Mouse (Mus musculus): ENCODE measurements at regions not wholly inside any gene's neighbourhood (a gene's known extent, or its start where the extent isn't known, plus 50 kb on each side); places are given as distances from the start of the nearest gene placed in this dataset.

DNA sequence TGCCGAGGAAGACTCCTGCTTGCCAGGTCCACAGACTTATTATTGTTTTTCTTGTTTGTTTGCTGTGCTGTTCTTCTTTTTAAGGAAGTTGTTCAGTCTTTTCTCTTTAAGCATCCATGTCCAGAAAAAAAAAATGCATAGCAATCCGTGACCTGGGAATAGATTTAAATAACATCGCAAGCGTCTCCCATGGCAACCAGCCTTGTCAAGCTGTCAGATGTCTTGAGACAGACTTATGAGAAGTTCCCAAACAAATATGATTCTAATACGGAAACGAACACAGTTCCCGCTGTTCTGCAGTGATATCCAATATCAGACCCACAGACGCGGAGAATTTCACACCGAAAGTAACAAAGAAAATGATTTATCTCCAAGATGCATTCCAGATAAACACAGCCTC is 547.4 kb downstream of the Etnk1 start:
- Histone ChIP-seq H3K4me1 (ENCODE audit: control insufficient read depth, insufficient read depth, low read length) (no peaks in the 10 kb centered on the region), H3K4me3 (ENCODE audit: insufficient read depth, low read length) (no peak overlapping the region), H3K27ac (ENCODE audit: insufficient read depth, low read depth, low read length) (no peak overlapping the region)
- no peak for TF ChIP-seq CTCF (IDR thresholded peaks at IDR 0.05; ENCODE audit: low read depth, low read length)

DNA sequence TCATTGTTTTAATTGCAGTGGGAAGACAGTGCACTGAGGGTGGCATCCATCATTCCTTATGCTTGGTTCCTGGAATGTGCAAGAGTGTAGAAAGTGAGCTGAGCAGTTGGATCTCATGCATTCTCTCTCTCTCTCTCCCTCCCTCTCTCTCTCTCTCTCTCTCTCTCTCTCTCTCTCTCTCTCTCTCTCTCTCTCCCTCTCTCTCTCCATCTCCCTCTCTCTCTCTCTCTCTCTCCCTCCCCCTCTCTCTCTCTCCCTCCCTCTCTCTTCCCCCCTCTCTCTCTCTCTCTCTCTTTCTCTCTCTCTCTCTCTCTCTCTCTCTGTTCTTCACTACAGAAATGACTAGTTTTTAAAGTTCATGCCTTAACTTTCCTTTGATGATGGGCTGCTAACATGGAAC is 583.1 kb downstream of the Etnk1 start:
- no peak overlapping the region for H3K4me3 ChIP-seq (ENCODE audit: insufficient read depth, low read length)
- TF ChIP-seq CTCF (IDR thresholded peaks at IDR 0.05; ENCODE audit: low read depth, low read length) (no peak), POLR2A (IDR thresholded peaks at IDR 0.05; ENCODE audit: borderline replicate concordance, low read depth, low read length) (no peak)
- H3K27ac ChIP-seq (ENCODE audit: insufficient read depth, low read depth, low read length) = no peak overlapping the region

DNA sequence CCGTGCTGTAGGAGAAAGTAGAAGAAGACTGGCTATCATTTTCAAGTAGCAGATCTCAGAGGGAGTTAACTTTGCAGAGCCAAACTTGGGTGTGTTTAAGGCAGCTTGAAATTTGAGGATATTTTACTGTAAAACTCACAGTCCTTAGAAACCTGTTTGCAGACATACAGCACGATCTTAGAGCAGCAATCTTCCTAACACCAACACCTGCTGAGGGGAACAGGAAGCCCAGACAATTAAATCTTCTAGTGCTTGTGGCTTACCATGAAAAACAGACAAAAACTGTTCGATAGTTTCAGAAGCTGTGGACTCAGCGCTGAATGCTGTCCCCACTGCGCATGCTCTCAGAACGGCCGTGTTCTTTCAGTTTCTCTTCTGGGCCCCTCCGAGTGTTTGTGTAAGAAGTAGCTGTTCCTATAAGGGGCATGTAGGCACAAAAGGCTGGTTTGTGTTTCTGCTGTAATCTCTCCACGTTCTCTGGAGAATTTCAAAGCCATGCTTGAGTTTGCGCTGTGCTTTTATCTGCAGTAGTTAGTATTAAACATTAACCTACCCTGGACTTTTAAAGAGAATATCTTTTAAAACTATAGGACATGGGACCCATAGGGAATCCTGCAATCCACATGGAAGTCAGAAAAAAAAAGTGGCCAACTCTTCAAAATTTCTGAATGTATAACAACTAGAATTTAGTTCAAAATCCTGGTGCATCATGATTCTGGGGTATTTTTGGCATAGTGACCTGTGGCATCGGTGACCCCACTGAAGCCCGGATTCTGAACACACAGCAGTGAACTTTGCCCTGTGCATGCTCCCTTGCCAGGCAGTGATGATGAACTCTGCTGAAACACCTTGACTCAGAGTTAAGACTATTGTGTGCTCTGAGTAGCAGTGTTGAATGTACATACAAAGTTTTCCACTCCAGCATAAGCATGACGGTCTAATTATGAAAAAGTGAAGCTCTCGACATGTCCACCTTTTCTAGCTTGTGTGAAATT is 584.4 kb downstream of the Etnk1 start:
- no peak for TF ChIP-seq CTCF (IDR thresholded peaks at IDR 0.05; ENCODE audit: low read depth, low read length)
- TF ChIP-seq POLR2A (IDR thresholded peaks at IDR 0.05; ENCODE audit: borderline replicate concordance, low read depth, low read length) = no peak
- Histone ChIP-seq H3K27ac (ENCODE audit: insufficient read depth, low read depth, low read length) (peak overlapping the region; percentile 42), H3K4me3 (ENCODE audit: insufficient read depth, low read length) (peak overlapping the region; percentile 55)

More for the DNA sequence above, 583.1 kb downstream of the Etnk1 start:
- H3K4me1 ChIP-seq (ENCODE audit: control insufficient read depth, insufficient read depth, low read length) = peaks cover 7% of the 10 kb centered on the region; the same call in 1 of the 2 replicates

DNA sequence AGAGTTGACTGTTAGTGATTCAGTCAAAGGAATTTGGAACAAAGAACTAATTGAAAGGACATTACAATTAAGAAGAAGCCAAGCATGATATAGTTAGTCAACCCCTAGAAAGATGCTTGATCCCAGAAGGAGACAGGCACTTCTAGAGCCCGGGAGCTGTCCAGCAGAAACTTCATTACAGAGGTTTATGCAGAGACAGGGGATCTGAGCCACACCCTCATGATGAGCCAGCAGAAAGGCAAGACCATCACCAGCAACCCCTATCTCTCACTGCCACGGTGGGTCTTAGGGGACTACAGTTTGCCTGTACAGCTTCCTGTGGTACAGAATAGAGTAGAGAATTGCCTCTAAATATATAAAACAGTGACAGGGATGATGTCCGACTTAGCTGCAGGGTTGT is 590.4 kb downstream of the Etnk1 start:
- Histone ChIP-seq H3K27ac (ENCODE audit: insufficient read depth, low read depth, low read length) (no peak overlapping the region), H3K4me3 (ENCODE audit: insufficient read depth, low read length) (no peak overlapping the region), H3K4me1 (ENCODE audit: control insufficient read depth, insufficient read depth, low read length) (no peaks in the 10 kb centered on the region)
- no peak for TF ChIP-seq CTCF (IDR thresholded peaks at IDR 0.05; ENCODE audit: low read depth, low read length)
- TF ChIP-seq POLR2A (IDR thresholded peaks at IDR 0.05; ENCODE audit: borderline replicate concordance, low read depth, low read length) = no peak

More for the DNA sequence above, 584.4 kb downstream of the Etnk1 start:
- peaks cover 7% of the 10 kb centered on the region; the same call in 1 of the 2 replicates for H3K4me1 ChIP-seq (ENCODE audit: control insufficient read depth, insufficient read depth, low read length)

DNA sequence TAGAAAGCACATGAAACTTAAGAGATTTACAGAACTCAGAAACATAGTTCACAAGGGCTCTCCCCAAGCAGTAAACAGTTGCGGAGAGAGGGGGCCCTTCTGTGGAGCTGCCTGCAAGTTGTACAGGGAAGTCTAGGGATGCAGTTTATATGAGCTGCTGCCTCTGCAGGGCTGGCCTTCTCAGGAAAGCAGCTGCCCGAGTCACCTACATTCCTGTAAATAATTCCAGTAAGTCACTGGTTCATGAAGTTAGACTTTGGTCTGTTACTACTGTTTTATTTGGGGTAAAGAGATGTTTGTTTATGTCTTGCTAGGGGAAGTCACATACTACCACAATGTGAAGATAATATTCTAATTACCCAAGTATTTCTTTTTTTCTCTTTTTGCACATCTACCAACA is 601.1 kb downstream of the Etnk1 start:
- no peak overlapping the region for H3K27ac ChIP-seq (ENCODE audit: insufficient read depth, low read depth, low read length)

More for the DNA sequence above, 601.1 kb downstream of the Etnk1 start:
- no peak overlapping the region for H3K4me3 ChIP-seq (ENCODE audit: insufficient read depth, low read length)
- TF ChIP-seq CTCF (IDR thresholded peaks at IDR 0.05; ENCODE audit: low read depth, low read length) (no peak), POLR2A (IDR thresholded peaks at IDR 0.05; ENCODE audit: borderline replicate concordance, low read depth, low read length) (no peak)
- no peaks in the 10 kb centered on the region for H3K4me1 ChIP-seq (ENCODE audit: control insufficient read depth, insufficient read depth, low read length)
